Comparison of ENCODE assay signal across 9 mouse cellular contexts in the genomic region with DNA sequence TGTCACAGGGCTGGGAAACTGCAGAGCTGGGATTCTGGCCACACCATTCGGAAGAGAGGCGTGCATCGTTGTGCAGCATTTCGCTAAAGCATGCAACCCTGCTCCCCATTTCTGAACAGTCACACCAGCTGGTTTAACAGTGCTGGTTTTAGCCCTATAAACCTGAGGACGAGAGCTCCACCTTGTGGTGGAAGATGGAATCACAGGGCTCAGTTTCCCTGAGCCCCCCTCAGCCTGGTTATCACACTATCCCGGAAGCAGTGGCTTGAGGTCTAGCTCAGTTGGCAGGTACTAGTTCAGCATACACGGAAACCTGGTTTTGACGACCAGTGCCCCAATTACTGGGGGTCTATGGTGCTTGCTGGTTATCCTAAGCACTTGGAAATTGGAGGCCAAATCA. TPM values are rescaled to one million over a fixed set of nuclear protein-coding genes. Genes with fewer than 3 reads are reported as not detected.
A peak's percentile ranks its signal among the peaks of the same experiment; 100 is the strongest.
DNase-seq lines count a peak whose midpoint lies in the region; ATAC-seq and TF ChIP-seq lines count a peak whose summit lies in the region.
"Had no signal": no experiment of that assay in that cellular context is flagged by ENCODE, and none has a peak within 500 bp of the region (broad histone marks: within the 10 kb centered on the region; RNA-seq: fewer than 3 reads in every experiment).

No protein-coding gene starts in this region.

- DNase-seq in MEL (ENCODE audit: low read depth, low spot score) = peak; percentile 93
- peak; percentile 77 for DNase-seq in brain, embryonic 14.5 days (ENCODE audit: low read depth)
- DNase-seq in hindbrain, embryonic 10.5 days (ENCODE audit: low spot score) = peak; percentile 77
- peak; percentile 17 to 63 for DNase-seq in layer of hippocampus, adult 8-10 months (ENCODE audit: low spot score in 2 of 2)
- DNase-seq in lung, postnatal 0 days (ENCODE audit: low spot score) = peak; percentile 73
- DNase-seq in ovary, postnatal 36 days (ENCODE audit: low spot score) = peak; percentile 35
- DNase-seq in thymus, postnatal 25 days = peak; percentile 88

- peak; percentile 81 for TF ChIP-seq RAD21 in MEL (IDR thresholded peaks at IDR 0.05; ENCODE audit: low read depth, low read length)

- H3K9me3 ChIP-seq in MEL (replicated peaks; ENCODE audit: insufficient read depth, low read length) = no peaks in the 10 kb centered on the region
- no peaks in the 10 kb centered on the region for H3K9me3 ChIP-seq in hindbrain, embryonic 10.5 days
- no peaks in the 10 kb centered on the region for H3K9me3 ChIP-seq in lung, postnatal 0 days (ENCODE audit: low read length)

- peaks cover 0 to 5% of the 10 kb centered on the region in 2 experiments; a peak in 2 of 4 replicates for H3K36me3 ChIP-seq in MEL (ENCODE audit: control insufficient read depth in 1 of 2, insufficient read depth in 2 of 2, low read length in 2 of 2)
- no peaks in the 10 kb centered on the region for H3K36me3 ChIP-seq in hindbrain, embryonic 10.5 days
- no peaks in the 10 kb centered on the region for H3K36me3 ChIP-seq in lung, postnatal 0 days (ENCODE audit: insufficient read depth, low read length)

- peaks cover 0 to 7% of the 10 kb centered on the region in 2 experiments; a peak in 2 of 4 replicates for H3K4me1 ChIP-seq in MEL (ENCODE audit: control insufficient read depth in 1 of 2, insufficient read depth in 2 of 2, low read length in 2 of 2)
- H3K4me1 ChIP-seq in hindbrain, embryonic 10.5 days (replicated peaks) = peaks cover 7% of the 10 kb centered on the region; the same call in 1 of the 2 replicates
- no peaks in the 10 kb centered on the region for H3K4me1 ChIP-seq in lung, postnatal 0 days (ENCODE audit: insufficient read depth, low read depth, low read length)

- no peaks in the 10 kb centered on the region for H3K79me2 ChIP-seq in MEL (ENCODE audit: control insufficient read depth, insufficient read depth, low read length, poor library complexity)

- H3K9ac ChIP-seq in MEL (ENCODE audit: control insufficient read depth, low read depth, low read length, poor library complexity, severe bottlenecking) = peak overlapping the region; percentile 62; the same call in 1 of the 2 replicates
- H3K9ac ChIP-seq in lung, postnatal 0 days (replicated peaks; ENCODE audit: low read depth) = no peak overlapping the region

- no peak overlapping the region for H3K4me2 ChIP-seq in lung, postnatal 0 days (replicated peaks; ENCODE audit: low read depth, low read length)

- no peak for TF ChIP-seq EP300 in MEL (IDR thresholded peaks at IDR 0.05; ENCODE audit: low read depth in 1 of 2, low read length in 2 of 2)
- TF ChIP-seq EP300 in lung, postnatal 0 days (IDR thresholded peaks at IDR 0.05) = no peak

- H3K27me3 ChIP-seq in MEL (ENCODE audit: control insufficient read depth in 1 of 2, insufficient read depth in 2 of 2, low read length in 2 of 2) = no peaks in the 10 kb centered on the region
- peaks cover 3% of the 10 kb centered on the region; the same call in 1 of the 2 replicates for H3K27me3 ChIP-seq in hindbrain, embryonic 10.5 days (ENCODE audit: insufficient read depth, poor library complexity, severe bottlenecking)
- no peaks in the 10 kb centered on the region for H3K27me3 ChIP-seq in lung, postnatal 0 days (replicated peaks; ENCODE audit: insufficient read depth, low read length)

- peak; percentile 81 to 99 (median 94) for TF ChIP-seq CTCF in MEL (IDR thresholded peaks at IDR 0.05 in 2 of 3, conservative IDR thresholded peaks at IDR 0.05 in 1 of 3; ENCODE audit: control insufficient read depth in 1 of 3, insufficient read depth in 1 of 3, low read depth in 2 of 3, low read length in 3 of 3, poor library complexity in 1 of 3, severe bottlenecking in 1 of 3)
- TF ChIP-seq CTCF in brain, embryonic 14.5 days (IDR thresholded peaks at IDR 0.05; ENCODE audit: borderline replicate concordance, extremely low read depth, insufficient read depth, insufficient read length) = peak; percentile 94
- TF ChIP-seq CTCF in lung, postnatal 0 days (IDR thresholded peaks at IDR 0.05) = peak; percentile 96

- no peak; a peak in 1 of 4 replicates for TF ChIP-seq POLR2A in MEL (IDR thresholded peaks at IDR 0.05; ENCODE audit: control insufficient read depth in 1 of 2, insufficient read depth in 1 of 2, low read depth in 1 of 2, low read length in 2 of 2, poor library complexity in 1 of 2)
- TF ChIP-seq POLR2A in brain, embryonic 14.5 days (IDR thresholded peaks at IDR 0.05; ENCODE audit: borderline replicate concordance, extremely low read depth, insufficient read depth, insufficient read length, poor library complexity, severe bottlenecking) = no peak

- 20% methylated on average over 8 of the region's 8 CpGs for WGBS in hindbrain, embryonic 10.5 days
- 16% methylated on average over 8 of the region's 8 CpGs for whole genome bisulfite sequencing in lung, postnatal 0 days

- H3K27ac ChIP-seq in MEL (ENCODE audit: control insufficient read depth, low read depth, low read length) = peak overlapping the region; percentile 88
- H3K27ac ChIP-seq in hindbrain, embryonic 10.5 days = no peak overlapping the region
- H3K27ac ChIP-seq in lung, postnatal 0 days (ENCODE audit: low read length) = no peak overlapping the region

- H3K4me3 ChIP-seq in MEL (ENCODE audit: control insufficient read depth in 1 of 2, insufficient read depth in 1 of 2, low read depth in 2 of 2, low read length in 2 of 2) = 0 out of 4 replicates have a peak overlapping the region, but pooled peaks of 1 of the 2 experiments have one; percentile 19
- H3K4me3 ChIP-seq in hindbrain, embryonic 10.5 days = no peak overlapping the region
- no peak overlapping the region for H3K4me3 ChIP-seq in lung, postnatal 0 days (ENCODE audit: low read depth, low read length)

- ATAC-seq in erythroblast, adult 5-6 weeks (replicated peaks; ENCODE audit: low FRiP score, poor library complexity, severe bottlenecking) = peak; percentile 77
- ATAC-seq in lung, postnatal 0 days = peak; percentile 19; the same call in 1 of the 2 replicates

TF ChIP-seq in MEL, 35 proteins besides CTCF, POLR2A, EP300 and RAD21 (continues in another document):
- TF ChIP-seq MAX (IDR thresholded peaks at IDR 0.05; ENCODE audit: low read length) (0 out of 2 replicates have a peak, but pooled peaks have one; percentile 18), MAZ (IDR thresholded peaks at IDR 0.05; ENCODE audit: low read depth, low read length) (0 out of 2 replicates have a peak, but pooled peaks have one; percentile 20), TCF12 (IDR thresholded peaks at IDR 0.05; ENCODE audit: low read depth, low read length) (no peak), SMC3 (IDR thresholded peaks at IDR 0.05; ENCODE audit: low read depth, low read length) (peak; percentile 78), ZKSCAN1 (IDR thresholded peaks at IDR 0.05; ENCODE audit: low read depth, low read length) (no peak), SIN3A (IDR thresholded peaks at IDR 0.05; ENCODE audit: low read length) (peak; percentile 58), GATA1 (IDR thresholded peaks at IDR 0.05; ENCODE audit: low read depth, low read length) (0 out of 2 replicates have a peak, but pooled peaks have one; percentile 17), ZNF384 (IDR thresholded peaks at IDR 0.05; ENCODE audit: low read depth, low read length) (no peak), NRF1 (IDR thresholded peaks at IDR 0.05; ENCODE audit: insufficient read depth, low read depth, low read length, poor library complexity, severe bottlenecking) (no peak)

RNA-seq across cellular contexts. Expression of a gene that starts 13.9 kb away (rescaled TPM):
- 0.15 TPM in 1 of 2 replicates, not detected in the other for total RNA-seq in MEL (2012; rRNA removed)
- polyA plus RNA-seq in MEL (2012; ENCODE audit: insufficient read depth in 1 of 2, insufficient read length in 2 of 2, low read depth in 1 of 2, low replicate concordance in 2 of 2, missing spikeins in 1 of 2) = under 1 TPM in 1 of 2 experiments, not detected in 1; 0.08 TPM
- not detected in 2 replicates for polyA plus RNA-seq in brain, embryonic 14.5 days (2012; rRNA removed)
- total RNA-seq in erythroblast, adult 5-6 weeks (2015; ENCODE audit: low replicate concordance) = not detected in 2 replicates
- total RNA-seq in erythroblast, adult 5-6 weeks (2017; ENCODE audit: low replicate concordance) = not detected in 2 replicates
- not detected in 2 replicates for polyA plus RNA-seq in hindbrain, embryonic 10.5 days (2016; fragmentation: Nextera tagmentation; extraction: Ambion mirVana)
- total RNA-seq in layer of hippocampus, adult 8-10 months (2022) = not detected
- not detected in 2 replicates for polyA plus RNA-seq in lung, postnatal 0 days (2015; fragmentation: Nextera tagmentation; extraction: Ambion mirVana)
- polyA plus RNA-seq: macrophage had no signal

RNA-seq across cellular contexts. Expression of a gene that starts 26.2 kb away (rescaled TPM):
- total RNA-seq in MEL (2012; rRNA removed) = not detected in 2 replicates
- polyA plus RNA-seq in MEL (2012; ENCODE audit: insufficient read depth in 1 of 2, insufficient read length in 2 of 2, low read depth in 1 of 2, low replicate concordance in 2 of 2, missing spikeins in 1 of 2) = not detected
- polyA plus RNA-seq in brain, embryonic 14.5 days (2012; rRNA removed) = 1.8 and 2.9 TPM in 2 replicates
- not detected in 2 replicates for total RNA-seq in erythroblast, adult 5-6 weeks (2015; ENCODE audit: low replicate concordance)
- total RNA-seq in erythroblast, adult 5-6 weeks (2017; ENCODE audit: low replicate concordance) = not detected in 2 replicates
- polyA plus RNA-seq in hindbrain, embryonic 10.5 days (2016; fragmentation: Nextera tagmentation; extraction: Ambion mirVana) = 0.47 and 2.1 TPM in 2 replicates
- total RNA-seq in layer of hippocampus, adult 8-10 months (2022) = 1 to 10 TPM in 1 of 4 experiments, under 1 TPM in 3; 0.19 to 1.1 (median 0.34) TPM
- not detected in 2 replicates for polyA plus RNA-seq in lung, postnatal 0 days (2015; fragmentation: Nextera tagmentation; extraction: Ambion mirVana)
- polyA plus RNA-seq: macrophage had no signal

RNA-seq across cellular contexts. Expression of a gene that starts 46.5 kb away (rescaled TPM):
- total RNA-seq in MEL (2012; rRNA removed) = not detected in 2 replicates
- polyA plus RNA-seq in MEL (2012; ENCODE audit: insufficient read depth in 1 of 2, insufficient read length in 2 of 2, low read depth in 1 of 2, low replicate concordance in 2 of 2, missing spikeins in 1 of 2) = not detected
- not detected in 2 replicates for polyA plus RNA-seq in brain, embryonic 14.5 days (2012; rRNA removed)
- not detected in 2 replicates for total RNA-seq in erythroblast, adult 5-6 weeks (2015; ENCODE audit: low replicate concordance)
- total RNA-seq in erythroblast, adult 5-6 weeks (2017; ENCODE audit: low replicate concordance) = not detected in 2 replicates
- polyA plus RNA-seq in hindbrain, embryonic 10.5 days (2016; fragmentation: Nextera tagmentation; extraction: Ambion mirVana) = not detected in 2 replicates
- total RNA-seq in layer of hippocampus, adult 8-10 months (2022) = not detected
- polyA plus RNA-seq in lung, postnatal 0 days (2015; fragmentation: Nextera tagmentation; extraction: Ambion mirVana) = not detected in 2 replicates
- polyA plus RNA-seq: macrophage had no signal

RNA-seq across cellular contexts. Expression of a gene that starts 52.0 kb away (rescaled TPM):
- 6.0 and 6.4 TPM in 2 replicates for total RNA-seq in MEL (2012; rRNA removed)
- 10 to 100 TPM in 1 of 2 experiments, not detected in 1; 10.8 TPM for polyA plus RNA-seq in MEL (2012; ENCODE audit: insufficient read depth in 1 of 2, insufficient read length in 2 of 2, low read depth in 1 of 2, low replicate concordance in 2 of 2, missing spikeins in 1 of 2)
- polyA plus RNA-seq in brain, embryonic 14.5 days (2012; rRNA removed) = 0.30 and 0.59 TPM in 2 replicates
- total RNA-seq in erythroblast, adult 5-6 weeks (2015; ENCODE audit: low replicate concordance) = 0.84 TPM in 1 of 2 replicates, not detected in the other
- total RNA-seq in erythroblast, adult 5-6 weeks (2017; ENCODE audit: low replicate concordance) = 0.85 and 3.2 TPM in 2 replicates
- not detected in 2 replicates for polyA plus RNA-seq in hindbrain, embryonic 10.5 days (2016; fragmentation: Nextera tagmentation; extraction: Ambion mirVana)
- total RNA-seq in layer of hippocampus, adult 8-10 months (2022) = under 1 TPM; 0.27 to 0.73 (median 0.35) TPM
- 0.33 and 0.42 TPM in 2 replicates for polyA plus RNA-seq in lung, postnatal 0 days (2015; fragmentation: Nextera tagmentation; extraction: Ambion mirVana)

Comparison
In these comparisons a context has a peak if more than half of its experiments do, and no peak if none do; other contexts are left out.
1. DNase-seq: peak in every context shown above with its lines; median percentile 93 in MEL; 88 in thymus, postnatal 25 days; 77 in brain, embryonic 14.5 days; 77 in hindbrain, embryonic 10.5 days; 73 in lung, postnatal 0 days; 40 in layer of hippocampus, adult 8-10 months; 35 in ovary, postnatal 36 days.